Mouse (Mus musculus) T-helper 2 cell (primary cell): ENCODE data around the gene Efcab12.

ENCODE experiments used
- in situ Hi-C: fragments of 300-600 bp; cut with MboI, MseI; formaldehyde crosslinking; loops from one replicate; pipeline ENCODE4 v1.15.1; 2025; ENCODE audit warnings: high pct_unique_total_duplicates

The Efcab12 gene

DNA sequence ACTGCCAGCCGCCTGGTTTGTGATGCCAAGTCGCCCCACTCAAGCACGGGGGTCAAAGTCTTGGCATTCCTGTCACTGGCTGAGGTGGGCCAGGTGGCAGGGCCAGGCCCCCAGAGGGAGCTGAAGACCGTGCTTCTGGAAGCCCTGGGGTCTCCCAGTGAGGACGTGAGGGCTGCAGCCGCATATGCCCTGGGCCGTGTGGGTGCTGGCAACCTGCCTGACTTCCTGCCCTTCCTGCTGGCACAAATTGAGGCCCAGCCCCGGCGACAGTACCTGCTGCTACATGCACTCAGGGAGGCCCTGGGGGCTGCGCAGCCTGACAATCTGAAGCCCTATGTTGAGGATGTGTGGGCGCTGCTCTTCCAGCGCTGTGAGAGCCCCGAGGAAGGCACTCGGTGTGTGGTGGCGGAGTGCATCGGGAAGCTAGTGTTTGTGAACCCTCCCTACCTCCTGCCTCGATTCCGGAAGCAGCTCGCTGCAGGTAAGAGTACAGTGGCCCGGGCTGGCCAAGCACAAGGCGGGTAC lies 45.5 kb downstream of the Efcab12 start:
- in situ Hi-C loops = no loop called here

DNA sequence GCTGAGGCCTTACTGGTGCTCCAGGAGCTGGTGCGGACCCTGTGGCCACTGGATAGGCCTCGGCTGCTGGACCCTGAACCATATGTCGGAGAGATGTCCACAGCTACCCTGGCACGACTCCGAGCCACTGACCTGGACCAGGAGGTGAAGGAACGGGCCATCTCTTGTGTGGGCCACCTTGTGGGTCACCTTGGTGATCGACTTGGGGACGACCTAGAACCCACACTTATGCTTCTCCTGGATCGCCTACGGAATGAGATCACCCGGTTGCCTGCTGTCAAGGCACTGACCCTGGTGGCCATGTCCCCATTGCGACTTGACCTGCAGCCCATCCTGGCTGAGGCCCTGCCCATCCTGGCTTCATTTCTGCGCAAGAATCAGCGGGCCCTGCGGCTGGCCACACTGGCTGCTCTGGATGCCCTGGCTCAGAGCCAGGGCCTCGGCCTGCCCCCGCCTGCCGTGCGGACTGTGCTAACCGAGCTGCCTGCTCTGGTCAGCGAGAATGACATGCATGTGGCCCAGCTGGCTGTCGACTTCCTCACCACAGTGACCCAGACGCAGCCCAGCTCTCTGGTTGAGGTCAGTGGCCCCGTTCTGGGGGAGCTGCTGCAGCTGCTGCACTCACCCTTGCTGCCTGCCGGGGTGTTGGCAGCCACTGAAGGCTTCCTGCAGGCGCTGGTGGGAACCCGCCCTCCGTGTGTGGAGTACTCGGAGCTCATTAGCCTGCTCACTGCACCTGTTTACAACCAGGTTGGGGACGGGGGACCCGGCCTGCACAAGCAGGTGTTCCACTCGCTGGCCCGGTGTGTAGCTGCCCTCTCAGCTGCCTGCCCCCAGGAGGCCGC lies 46.1 kb downstream of the Efcab12 start:
- in situ Hi-C loops = no loop called here

DNA sequence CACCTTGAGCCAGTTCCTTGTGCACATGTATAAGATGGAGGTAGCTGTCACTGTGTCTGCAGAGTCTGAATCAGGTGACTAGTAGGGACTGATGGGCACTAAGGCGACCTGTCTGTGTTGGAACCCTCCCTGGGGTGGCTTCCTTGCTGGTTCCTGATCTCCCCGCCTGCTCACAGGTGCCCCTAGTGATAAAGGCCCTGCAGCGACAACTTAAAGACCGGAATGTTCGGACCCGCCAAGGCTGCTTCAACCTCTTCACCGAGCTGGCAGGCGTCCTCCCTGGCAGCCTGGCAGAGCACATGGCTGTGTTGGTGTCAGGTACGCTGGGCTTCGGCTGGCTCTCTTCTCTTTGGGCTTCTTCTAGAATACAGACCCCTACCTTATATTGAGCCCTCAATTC lies 47.2 kb downstream of the Efcab12 start:
- in situ Hi-C loops = no loop called here

DNA sequence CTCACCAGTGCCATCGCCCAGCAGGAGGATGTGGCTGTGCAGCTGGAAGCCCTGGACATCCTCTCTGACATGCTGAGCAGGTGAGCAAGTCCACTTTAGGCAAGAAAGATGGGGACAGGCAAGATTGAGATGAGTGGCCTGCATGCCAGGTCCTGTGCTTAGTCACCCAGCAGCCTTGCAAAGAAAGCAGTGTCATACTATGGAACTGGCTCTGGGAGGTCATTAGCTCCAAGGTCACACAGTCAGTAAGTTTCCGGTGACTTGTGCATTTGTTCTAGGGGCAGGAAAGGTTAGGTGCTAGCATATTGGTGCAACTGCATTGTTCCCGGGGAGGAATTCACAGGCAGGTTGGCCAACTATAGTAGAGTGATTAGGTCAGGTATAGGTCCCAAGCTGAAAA lies 55.4 kb downstream of the Efcab12 start:
- in situ Hi-C loops = no loop called here

DNA sequence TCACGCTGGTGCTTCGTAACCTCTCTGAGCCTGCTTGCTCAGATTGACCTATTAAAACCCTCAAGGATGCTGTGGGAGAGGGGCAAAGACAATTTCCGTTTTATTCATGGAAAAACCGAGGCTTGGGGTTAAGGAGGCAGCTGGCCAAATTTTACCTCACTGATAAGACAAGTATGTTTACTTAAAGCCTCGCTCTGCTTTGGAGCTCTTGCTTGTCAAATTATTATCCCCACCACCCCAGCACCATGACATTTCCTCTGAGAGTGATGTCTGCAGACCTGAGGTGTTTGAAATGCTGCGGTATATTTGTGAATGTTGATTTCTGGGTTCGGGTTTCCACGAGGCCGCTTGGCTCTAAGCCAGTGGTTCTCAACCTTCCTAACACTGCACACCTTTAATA lies 61.8 kb downstream of the Efcab12 start:
- in situ Hi-C loops = no loop called here

DNA sequence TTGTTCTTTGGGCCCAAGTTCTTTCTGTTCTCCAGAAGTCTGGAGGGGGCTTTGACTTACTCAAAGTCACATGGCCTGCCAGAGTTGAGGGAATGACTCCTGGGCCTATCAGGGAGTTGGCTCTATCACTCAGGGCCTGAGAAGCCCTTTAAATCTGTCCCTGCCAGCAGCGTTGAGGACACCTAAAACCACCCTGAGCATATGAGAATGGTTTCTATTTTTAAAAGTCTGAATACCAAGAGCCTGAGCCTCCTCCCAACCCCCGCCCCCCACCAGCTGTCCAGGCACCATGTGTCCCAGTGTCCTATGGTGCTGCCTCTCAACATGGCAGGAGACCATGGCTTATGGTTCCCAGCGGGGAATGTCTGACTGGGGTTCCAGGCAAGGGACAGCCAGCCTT lies 62.4 kb downstream of the Efcab12 start:
- in situ Hi-C loops = no loop called here

DNA sequence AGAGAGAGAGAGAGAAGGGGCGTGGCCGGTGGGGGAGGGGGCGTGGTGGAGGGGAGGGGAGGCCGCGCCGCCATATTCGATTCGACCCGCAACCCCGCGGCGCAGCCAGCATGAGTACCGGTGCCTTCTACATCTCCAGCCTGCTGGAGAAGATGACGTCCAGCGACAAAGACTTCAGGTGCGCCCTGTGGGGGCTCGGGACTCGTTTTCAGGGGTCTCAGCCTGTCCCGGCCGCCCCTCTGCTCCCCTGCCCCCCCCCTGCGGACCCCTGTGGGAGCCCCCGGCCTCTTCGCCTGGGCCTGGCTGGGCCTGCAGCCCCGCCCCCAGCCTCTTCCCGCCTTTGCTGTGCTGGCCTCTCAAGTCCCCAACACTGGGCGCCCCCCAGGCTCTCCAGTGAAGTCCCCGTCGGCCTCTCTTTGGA lies 63.7 kb downstream of the Efcab12 start, which contains the start of gene Cand2:
Cand2 (plus strand) TSS at position 38 of the 421 bp plus-strand sequence.
- in situ Hi-C loops = no loop called here

DNA sequence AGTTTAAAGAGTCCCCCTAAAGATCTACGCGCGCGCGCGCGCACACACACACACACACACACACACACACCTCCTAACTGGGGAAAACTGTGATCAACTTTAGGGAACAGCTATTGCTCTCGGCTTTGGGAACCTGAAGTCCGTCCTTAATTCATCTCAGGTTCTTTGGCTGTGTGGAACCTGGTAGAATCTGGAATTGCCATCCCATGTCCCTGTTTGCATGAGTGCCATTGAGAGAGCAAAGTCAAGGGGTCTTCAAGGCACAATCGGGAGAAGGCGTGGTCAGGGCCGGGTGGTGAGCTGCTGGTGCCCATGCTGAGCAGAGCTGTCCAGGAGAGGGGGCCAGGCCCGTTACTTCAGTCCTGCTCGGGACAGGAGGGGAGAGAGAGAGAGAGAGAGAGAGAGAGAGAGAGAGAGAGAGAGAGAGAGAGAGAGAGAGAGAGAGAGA lies 64.2 kb downstream of the Efcab12 start:
- in situ Hi-C loops = no loop called here

DNA sequence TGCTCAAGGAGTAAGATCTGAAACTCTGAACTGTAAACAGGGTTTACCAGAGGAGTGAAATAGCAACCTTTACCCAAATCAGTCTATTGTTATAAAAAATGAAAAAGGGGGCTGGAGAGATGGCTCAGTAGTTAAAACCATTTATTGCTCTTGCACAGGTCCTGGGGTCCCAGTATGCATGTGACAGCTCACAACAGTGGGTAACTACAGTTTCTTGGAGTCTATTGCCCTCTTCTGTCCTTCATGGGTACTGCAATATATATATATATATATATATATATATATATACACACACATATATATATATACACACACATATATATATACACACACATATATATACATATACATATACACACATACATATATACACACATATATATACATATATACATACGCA lies 65.6 kb downstream of the Efcab12 start:
- in situ Hi-C loops = no loop called here

DNA sequence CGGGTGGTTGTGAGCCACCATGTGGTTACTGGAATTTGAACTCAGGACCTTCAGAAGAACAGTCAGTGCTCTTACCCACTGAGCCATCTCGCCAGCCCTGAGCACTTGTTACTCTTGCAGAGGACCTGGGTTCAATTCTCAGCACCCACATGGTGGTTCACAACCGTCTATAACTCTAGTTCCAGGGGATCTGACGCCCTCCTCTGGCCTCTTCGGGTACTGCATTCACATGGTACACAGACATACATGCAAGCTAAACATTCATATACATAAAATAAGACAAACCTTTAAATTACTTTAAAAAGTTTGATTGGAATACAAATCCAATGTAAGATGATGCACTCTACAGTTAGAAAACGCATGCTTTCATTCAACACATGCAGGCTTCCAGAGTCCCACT lies 66.0 kb downstream of the Efcab12 start:
- in situ Hi-C loops = no loop called here

DNA sequence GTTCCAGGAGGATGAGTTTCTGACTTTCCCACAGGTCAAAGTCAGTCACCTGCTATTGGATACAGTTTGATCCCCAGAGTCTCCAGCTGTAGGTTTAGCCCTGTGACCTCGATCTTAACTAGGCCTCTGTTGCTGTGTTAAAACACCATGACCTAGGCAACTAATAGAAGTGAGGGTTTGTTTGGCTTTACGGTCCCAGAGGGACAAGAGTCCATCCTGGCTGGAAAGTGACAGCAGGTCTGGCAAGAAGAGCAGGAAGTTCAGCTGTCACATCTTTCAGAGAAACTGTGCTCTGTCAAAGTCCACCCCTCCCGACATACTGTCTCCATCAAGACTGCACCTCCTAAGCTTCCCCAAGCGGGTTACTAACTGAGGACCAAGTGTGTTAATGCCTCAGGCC lies 67.4 kb downstream of the Efcab12 start:
- in situ Hi-C loops = no loop called here

DNA sequence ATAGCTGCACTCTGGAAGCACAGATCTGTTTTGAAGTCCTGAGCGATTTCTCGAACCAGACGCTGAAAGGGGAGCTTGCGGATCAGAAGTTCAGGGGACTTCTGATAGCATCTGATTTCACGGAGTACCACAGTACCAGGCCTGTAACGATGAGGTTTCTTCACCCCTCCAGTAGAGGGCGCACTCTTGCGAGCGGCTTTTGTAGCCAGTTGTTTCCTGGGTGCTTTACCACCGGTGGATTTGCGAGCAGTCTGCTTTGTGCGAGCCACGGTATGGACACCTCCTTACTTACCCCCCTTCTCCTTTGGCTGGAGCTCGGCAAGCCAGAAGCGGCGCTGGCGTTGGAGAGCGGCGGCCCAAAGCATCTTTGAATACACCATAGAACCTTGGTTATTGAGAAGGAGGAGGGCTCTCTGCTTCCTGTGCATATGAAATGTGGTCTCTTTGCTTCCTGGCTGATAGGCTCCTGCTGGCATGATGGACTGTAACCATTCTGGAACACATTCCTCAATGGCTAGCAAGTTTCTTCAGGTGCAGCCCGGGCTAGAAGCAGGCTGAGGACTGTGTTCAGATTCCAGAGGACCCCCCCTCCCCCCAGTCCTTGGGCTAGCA lies 68.0 kb downstream of the Efcab12 start:
- in situ Hi-C loops = no loop called here

DNA sequence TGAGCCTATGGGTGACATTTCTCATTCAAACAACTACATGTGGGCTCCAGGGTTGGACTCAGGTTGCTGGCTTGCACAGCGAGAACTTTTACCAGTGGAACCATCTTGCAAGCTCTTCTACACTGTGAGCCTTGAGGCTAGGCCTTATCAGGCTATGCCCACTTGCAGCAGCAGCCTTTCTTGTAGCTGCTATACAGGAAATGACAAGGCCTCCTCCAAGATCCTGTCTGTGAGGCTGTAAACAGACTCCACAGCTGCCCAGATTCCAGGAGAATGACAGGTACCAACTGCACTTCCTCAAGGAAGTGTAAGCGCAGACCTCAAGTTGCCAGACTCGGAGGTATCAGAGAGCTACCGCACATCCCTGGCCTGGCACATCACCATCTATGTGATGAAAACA lies 70.0 kb downstream of the Efcab12 start:
- in situ Hi-C loops = no loop called here

DNA sequence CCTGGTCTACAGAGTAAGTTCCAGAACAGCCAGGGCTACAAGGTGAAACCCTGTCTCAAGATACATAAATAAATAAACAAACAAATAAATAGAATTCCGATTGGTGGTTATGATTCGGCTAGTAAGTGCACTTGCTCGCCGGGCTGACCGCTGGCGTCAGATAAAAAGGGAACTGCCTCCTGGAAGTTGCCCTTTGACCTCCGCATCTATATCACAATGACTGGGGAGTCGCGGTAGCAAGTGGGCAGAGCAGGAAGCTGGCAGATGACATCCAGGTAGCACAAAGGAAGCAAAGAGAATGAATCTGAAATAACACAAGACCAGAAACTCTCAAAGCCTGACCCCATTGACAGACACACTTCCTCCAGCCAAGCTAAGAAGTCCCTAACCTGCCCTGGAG lies 70.9 kb downstream of the Efcab12 start:
- in situ Hi-C loops = no loop called here

DNA sequence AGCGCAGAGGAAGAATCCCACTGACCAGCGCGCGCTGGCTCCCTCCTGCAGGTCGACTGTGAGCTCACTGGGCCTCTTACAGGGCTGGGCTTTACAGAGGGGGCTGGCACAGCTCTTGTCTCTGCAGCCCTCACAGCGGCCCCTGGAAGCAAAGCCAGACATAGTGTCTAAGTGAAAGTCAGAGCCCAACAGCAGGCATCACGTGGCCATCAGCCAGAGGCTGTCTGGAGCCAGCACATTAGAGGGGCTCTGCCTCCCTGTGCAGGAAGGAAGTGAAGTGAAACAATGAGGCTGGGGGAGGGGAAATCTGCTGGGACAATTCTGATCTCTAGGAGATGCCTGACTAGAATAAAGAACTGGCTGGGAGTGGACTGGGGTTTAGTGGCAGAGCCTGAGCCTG lies 74.0 kb downstream of the Efcab12 start:
- in situ Hi-C loops = no loop called here

DNA sequence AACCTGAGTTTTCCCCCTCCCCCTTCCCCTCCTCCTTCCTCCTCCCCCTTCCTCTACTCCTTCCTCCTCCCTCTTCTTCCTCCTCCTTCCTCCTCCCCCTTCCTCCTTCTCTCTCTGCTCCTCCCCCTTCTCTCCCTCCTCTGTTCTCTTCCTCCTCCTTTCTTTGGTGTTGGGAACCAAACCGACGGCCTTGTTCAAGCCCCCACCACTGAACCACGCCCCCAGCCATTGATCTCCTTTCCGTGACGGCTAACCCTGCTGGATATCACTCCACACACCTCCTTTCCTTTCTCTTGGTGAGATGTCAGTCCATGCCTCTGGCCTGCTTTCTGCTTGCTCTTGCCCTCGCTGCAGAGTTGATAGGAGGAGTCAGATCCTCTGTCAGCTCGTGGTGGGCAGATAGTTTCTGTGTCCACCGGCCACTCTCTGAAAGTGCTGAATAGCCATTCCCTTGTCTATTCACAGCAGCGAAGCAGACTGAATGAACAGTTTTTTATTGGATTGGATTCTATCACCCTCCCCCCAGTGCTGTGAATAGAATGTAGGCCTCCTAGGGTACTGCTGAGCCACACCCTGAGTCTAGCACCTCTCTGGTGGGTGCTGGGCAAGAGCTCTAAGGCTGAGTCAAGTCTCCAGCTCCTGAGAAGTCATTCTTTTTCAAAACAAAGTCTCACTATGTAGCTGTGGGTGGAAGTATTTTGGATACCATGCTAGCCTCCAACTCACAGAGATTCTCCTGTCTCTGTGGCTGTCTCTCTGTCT lies 76.0 kb downstream of the Efcab12 start, which contains the start of gene Tmem40:
Tmem40 (minus strand) TSS at position 416 of the 762 bp plus-strand sequence.
- in situ Hi-C loops = no loop called here

DNA sequence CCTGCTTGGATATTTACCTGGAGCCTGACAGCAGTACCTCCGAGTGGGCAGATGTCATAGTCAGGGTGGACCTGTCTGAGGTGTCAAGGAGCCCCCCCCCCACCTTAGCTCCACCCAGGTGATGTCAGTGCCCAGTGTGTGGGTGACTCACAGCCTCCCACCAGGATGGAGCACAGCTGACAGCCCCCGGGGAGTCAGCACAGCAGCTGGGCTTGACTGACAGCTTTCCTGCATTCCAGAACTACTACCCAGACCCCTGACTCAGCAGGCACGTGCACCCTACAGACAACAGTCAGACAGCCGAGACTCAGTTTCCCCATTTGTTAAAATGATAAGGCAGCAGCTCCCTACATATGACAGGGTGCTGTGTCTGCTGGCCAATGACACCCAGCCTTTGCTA lies 77.2 kb downstream of the Efcab12 start:
- in situ Hi-C loops = no loop called here
